Mouse (Mus musculus) embryonic facial prominence, embryonic 14.5 days (tissue): ENCODE data around the gene Atp8a2. TPM values are rescaled to one million over a fixed set of nuclear protein-coding genes. Genes with fewer than 3 reads are reported as not detected.
"Not testable (repeated sequence)": the region's sequence is repeated elsewhere in the genome, so short reads cannot be mapped to it uniquely, and the experiment has no call there.

Experiments
- ATAC-seq: fragments of 200-750 bp; cut with Nextera tagmentation; 2 replicates; pipeline ENCODE4 v1.8.0; 2017; ENCODE audit warnings: low read depth, moderate number of reproducible peaks, moderate TSS enrichment
- DNase-seq: peaks from one replicate; pipeline ENCODE4 v3.0.0-alpha.2; 2015; ENCODE audit warnings: low spot score
- H3K27ac ChIP-seq: fragments of 300-500 bp; sonication (generic); replicated peaks from 2 replicates; pipeline ENCODE4 v1.5.1; 2014; ENCODE audit warnings: low read depth, mild to moderate bottlenecking, low read length, moderate library complexity
- H3K27me3 ChIP-seq: fragments of 300-500 bp; sonication (generic); replicated peaks from 2 replicates; pipeline ENCODE4 v1.6.1; 2014; ENCODE audit warnings: low read length; ENCODE audit not compliant: control insufficient read depth, insufficient read depth
- H3K36me3 ChIP-seq: fragments of 300-500 bp; sonication (generic); 2 replicates; pipeline ENCODE4 v1.6.1; 2014; ENCODE audit warnings: low read length, mixed read lengths; ENCODE audit not compliant: control insufficient read depth, insufficient read depth
- H3K4me1 ChIP-seq: fragments of 300-500 bp; sonication (generic); 2 replicates; pipeline ENCODE4 v1.6.1; 2014; ENCODE audit warnings: antibody characterized with exemption, low read length; ENCODE audit not compliant: control insufficient read depth, insufficient read depth
- H3K4me2 ChIP-seq: fragments of 300-500 bp; sonication (generic); 2 replicates; pipeline ENCODE4 v1.6.1; 2014; ENCODE audit warnings: low read depth, mild to moderate bottlenecking, low read length, moderate library complexity, mixed read lengths
- H3K4me3 ChIP-seq: fragments of 300-500 bp; sonication (generic); 2 replicates; pipeline ENCODE4 v1.5.1; 2014; ENCODE audit warnings: low read depth, mild to moderate bottlenecking, low read length
- H3K9ac ChIP-seq: fragments of 300-500 bp; sonication (generic); 2 replicates; pipeline ENCODE4 v1.6.1; 2014; ENCODE audit warnings: low read depth, mild to moderate bottlenecking, low read length, moderate library complexity, mixed read lengths
- H3K9me3 ChIP-seq: fragments of 300-500 bp; sonication (generic); 2 replicates; pipeline ENCODE4 v1.6.1; 2016; ENCODE audit warnings: low read length; ENCODE audit not compliant: control insufficient read depth
- WGBS: fragments of 180-500 bp; shearing (Covaris S2); extraction: QIAGEN DNeasy Blood & Tissue Kit; methylation state at CpG from one replicate; pipeline ENCODE4 v1.1.7; 2014; 5-methylcytosine and 5-hydroxymethylcytosine counted together
- polyA plus RNA-seq: library from polyadenylated mRNA; unstranded; fragments of >200 nt; fragmentation: Nextera tagmentation; extraction: Ambion mirVana; gene quantifications from 2 replicates; pipeline ENCODE4 v1.2.1, GENCODE M21; 2014

Atp8a2 gene
- polyA plus RNA-seq, 1 experiment from 2014 or later = 3.6 TPM

- 87% methylated on average over 1 of the region's 3 CpGs for WGBS
- H3K4me2 ChIP-seq, DNase-seq, H3K4me3 ChIP-seq, H3K9me3 ChIP-seq, H3K9ac ChIP-seq, H3K27ac ChIP-seq, H3K36me3 ChIP-seq, H3K4me1 ChIP-seq, H3K27me3 ChIP-seq: not testable (repeated sequence)
- ATAC-seq = peak; percentile 87
These were observed 358.3 kb downstream of the Atp8a2 start for GRCm38 (mm10) chr14:59838446-59839259.

- H3K9me3 ChIP-seq, H3K27ac ChIP-seq, H3K27me3 ChIP-seq, H3K4me3 ChIP-seq, H3K4me2 ChIP-seq, H3K36me3 ChIP-seq, H3K9ac ChIP-seq, H3K4me1 ChIP-seq, DNase-seq: not testable (repeated sequence)
- peak; percentile 88 for ATAC-seq
- no CpG with 5 or more reads among the region's 3 CpGs for WGBS
These were observed 359.2 kb downstream of the Atp8a2 start for GRCm38 (mm10) chr14:59837691-59838241.

- Histone ChIP-seq H3K27ac (no peak overlapping the region), H3K4me2 (no peak overlapping the region), H3K27me3 (no peaks in the 10 kb centered on the region), H3K4me3 (no peak overlapping the region), H3K4me1 (peaks cover 5% of the 10 kb centered on the region), H3K9ac (no peak overlapping the region), H3K9me3 (no peaks in the 10 kb centered on the region), H3K36me3 (no peaks in the 10 kb centered on the region)
- WGBS = 30% methylated on average over 10 of the region's 10 CpGs
- ATAC-seq (no peak), DNase-seq (peak; percentile 33)
These were observed 360.0 kb downstream of the Atp8a2 start for GRCm38 (mm10) chr14:59836876-59837543.

GRCm38 (mm10) chr14:59829580-59829979 lies 367.4 kb downstream of the Atp8a2 start:
- Histone ChIP-seq H3K9me3 (no peaks in the 10 kb centered on the region), H3K9ac (no peak overlapping the region), H3K4me3 (no peak overlapping the region), H3K27me3 (no peaks in the 10 kb centered on the region), H3K4me2 (no peak overlapping the region), H3K4me1 (peaks cover 4% of the 10 kb centered on the region), H3K27ac (no peak overlapping the region), H3K36me3 (no peaks in the 10 kb centered on the region)
- 76% methylated on average over 5 of the region's 5 CpGs for WGBS
- DNase-seq (no peak), ATAC-seq (no peak)

GRCm38 (mm10) chr14:59827409-59827808 lies 369.6 kb downstream of the Atp8a2 start:
- Histone ChIP-seq H3K9ac (no peak overlapping the region), H3K4me1 (peaks cover 4% of the 10 kb centered on the region), H3K4me3 (no peak overlapping the region), H3K36me3 (no peaks in the 10 kb centered on the region), H3K4me2 (no peak overlapping the region), H3K9me3 (no peaks in the 10 kb centered on the region), H3K27ac (no peak overlapping the region), H3K27me3 (no peaks in the 10 kb centered on the region)
- ATAC-seq (no peak; the same call in 1 of the 2 replicates), DNase-seq (peak; percentile 41)
- 30% methylated on average over 5 of the region's 5 CpGs for WGBS

- no peaks in the 10 kb centered on the region; the same call in 1 of the 2 replicates for H3K4me1 ChIP-seq
- no peak overlapping the region for H3K4me2 ChIP-seq
- no peak overlapping the region for H3K9ac ChIP-seq
- no peaks in the 10 kb centered on the region for H3K9me3 ChIP-seq
- no peaks in the 10 kb centered on the region for H3K36me3 ChIP-seq
- DNase-seq = no peak
- WGBS = 69% methylated on average over 3 of the region's 3 CpGs
- no peaks in the 10 kb centered on the region for H3K27me3 ChIP-seq
- H3K27ac ChIP-seq = no peak overlapping the region
- no peak for ATAC-seq
- H3K4me3 ChIP-seq = no peak overlapping the region
These were observed 376.9 kb downstream of the Atp8a2 start for GRCm38 (mm10) chr14:59820115-59820419.

GRCm38 (mm10) chr14:59819215-59820114 lies 377.5 kb downstream of the Atp8a2 start:
- no peaks in the 10 kb centered on the region for H3K27me3 ChIP-seq
- no peak overlapping the region for H3K9ac ChIP-seq
- H3K4me3 ChIP-seq = no peak overlapping the region
- no peaks in the 10 kb centered on the region for H3K4me1 ChIP-seq
- DNase-seq (no peak), ATAC-seq (no peak)
- no peak overlapping the region for H3K27ac ChIP-seq
- WGBS = 66% methylated on average over 5 of the region's 5 CpGs
- H3K9me3 ChIP-seq = no peaks in the 10 kb centered on the region
- H3K4me2 ChIP-seq = no peak overlapping the region
- H3K36me3 ChIP-seq = no peaks in the 10 kb centered on the region

GRCm38 (mm10) chr14:59810316-59810715 lies 386.7 kb downstream of the Atp8a2 start:
- 95% methylated on average over 2 of the region's 2 CpGs for WGBS
- not testable (repeated sequence) for H3K27ac ChIP-seq, H3K4me3 ChIP-seq

More at GRCm38 (mm10) chr14:59810316-59810715, 386.7 kb downstream of the Atp8a2 start:
- ATAC-seq, H3K4me2 ChIP-seq, H3K9me3 ChIP-seq, DNase-seq, H3K36me3 ChIP-seq, H3K9ac ChIP-seq, H3K27me3 ChIP-seq: not testable (repeated sequence)
- H3K4me1 ChIP-seq = peaks cover 16% of the 10 kb centered on the region; the same call in 1 of the 2 replicates
